Mouse (Mus musculus): ENCODE data around the gene Iqce. TPM values are rescaled to one million over a fixed set of nuclear protein-coding genes. Genes with fewer than 3 reads are reported as not detected.
A peak's percentile ranks its signal among the peaks of the same experiment; 100 is the strongest.

Gene Iqce
- polyA plus RNA-seq, 1 experiment from 2014 or later, result 29.7 TPM

DNA sequence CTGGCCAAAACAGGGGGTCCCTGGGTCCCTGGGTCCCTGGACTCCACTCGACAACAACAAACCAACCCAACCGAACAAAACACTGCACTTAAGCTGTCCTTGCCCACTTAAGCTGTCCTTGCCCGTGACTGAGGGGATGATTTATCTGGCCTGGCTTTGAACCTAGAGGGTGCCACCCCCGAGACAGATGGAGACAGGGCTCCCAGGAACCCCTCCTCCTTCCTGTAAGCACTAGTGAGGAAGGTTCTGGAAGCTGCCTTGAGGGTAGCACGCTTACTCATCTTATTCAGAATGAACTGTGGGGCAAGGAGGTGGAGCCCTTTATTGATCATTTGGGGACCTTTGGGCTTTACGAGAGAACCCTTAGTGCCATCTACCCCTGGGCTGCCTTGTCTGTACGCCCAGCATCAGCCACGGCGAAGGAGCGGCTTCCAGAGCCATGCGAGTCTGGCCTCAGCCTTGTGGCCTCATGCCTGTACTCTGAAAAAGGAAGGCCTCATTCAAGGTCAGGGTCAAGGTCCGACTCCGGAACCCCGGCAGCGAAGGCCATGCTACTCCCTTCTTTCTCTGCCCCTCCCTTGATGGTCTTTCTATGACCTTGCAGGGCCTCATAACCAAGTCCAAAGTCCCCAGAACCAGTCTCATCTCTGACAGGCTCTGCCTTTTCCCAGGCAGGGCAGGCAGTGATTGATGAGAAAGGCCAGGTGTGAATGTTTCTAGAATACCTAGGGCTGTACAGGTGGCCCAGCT is 47.9 kb downstream of the Iqce start:
- Histone ChIP-seq H3K27ac (no peak overlapping the region), H3K27me3 (no peaks in the 10 kb centered on the region), H3K4me2 (replicated peaks) (no peak overlapping the region), H3K9me3 (no peaks in the 10 kb centered on the region), H3K9ac (no peak overlapping the region), H3K4me1 (peaks cover 7% of the 10 kb centered on the region; the same call in 1 of the 2 replicates), H3K36me3 (no peaks in the 10 kb centered on the region), H3K4me3 (no peak overlapping the region)
- WGBS, result 82% methylated on average over 15 of the region's 15 CpGs
- ATAC-seq (ENCODE audit: insufficient number of reproducible peaks, insufficient read depth, low FRiP score, low TSS enrichment), result no peak

GRCm38 (mm10) chr5:140652587-140652986 is 49.6 kb downstream of the Iqce start:
- no peak for ATAC-seq (ENCODE audit: insufficient number of reproducible peaks, insufficient read depth, low FRiP score, low TSS enrichment)
- H3K36me3 ChIP-seq, result no peaks in the 10 kb centered on the region
- peaks cover 9% of the 10 kb centered on the region for H3K4me1 ChIP-seq
- WGBS, result 68% methylated on average over 7 of the region's 7 CpGs
- H3K27ac ChIP-seq, result no peak overlapping the region
- no peak overlapping the region for H3K4me3 ChIP-seq
- H3K9me3 ChIP-seq, result no peaks in the 10 kb centered on the region
- no peaks in the 10 kb centered on the region for H3K27me3 ChIP-seq
- no peak overlapping the region for H3K4me2 ChIP-seq (replicated peaks)
- H3K9ac ChIP-seq, result no peak overlapping the region

DNA sequence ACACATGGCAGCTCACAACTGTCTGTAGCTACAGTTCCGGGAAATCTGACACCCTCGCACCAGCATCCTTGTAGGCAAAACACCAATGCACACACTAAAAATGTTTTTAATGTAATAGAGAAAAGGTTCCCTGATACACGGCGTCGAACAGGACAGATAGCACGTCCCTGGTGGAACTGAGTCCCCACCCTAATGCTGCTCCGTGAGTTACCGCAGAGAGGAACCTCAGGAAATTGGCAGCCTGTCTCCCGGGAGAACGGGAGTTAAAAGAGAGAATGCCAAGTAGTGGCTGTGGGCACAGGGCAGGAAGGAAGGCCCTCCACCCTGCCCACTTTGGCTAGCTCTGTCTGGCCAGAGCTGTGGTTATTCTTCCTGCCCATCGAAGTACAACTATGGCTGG is 50.9 kb downstream of the Iqce start:
- no peak overlapping the region for H3K4me3 ChIP-seq
- H3K4me2 ChIP-seq (replicated peaks), result no peak overlapping the region
- no peak for ATAC-seq (ENCODE audit: insufficient number of reproducible peaks, insufficient read depth, low FRiP score, low TSS enrichment)
- H3K9ac ChIP-seq, result no peak overlapping the region
- H3K27me3 ChIP-seq, result no peaks in the 10 kb centered on the region
- WGBS, result 81% methylated on average over 11 of the region's 11 CpGs
- H3K27ac ChIP-seq, result no peak overlapping the region
- H3K4me1 ChIP-seq, result peaks cover 23% of the 10 kb centered on the region
- H3K9me3 ChIP-seq, result no peaks in the 10 kb centered on the region
- 0 out of 2 replicates have a peak, but pooled peaks cover 4% of the 10 kb centered on the region for H3K36me3 ChIP-seq

DNA sequence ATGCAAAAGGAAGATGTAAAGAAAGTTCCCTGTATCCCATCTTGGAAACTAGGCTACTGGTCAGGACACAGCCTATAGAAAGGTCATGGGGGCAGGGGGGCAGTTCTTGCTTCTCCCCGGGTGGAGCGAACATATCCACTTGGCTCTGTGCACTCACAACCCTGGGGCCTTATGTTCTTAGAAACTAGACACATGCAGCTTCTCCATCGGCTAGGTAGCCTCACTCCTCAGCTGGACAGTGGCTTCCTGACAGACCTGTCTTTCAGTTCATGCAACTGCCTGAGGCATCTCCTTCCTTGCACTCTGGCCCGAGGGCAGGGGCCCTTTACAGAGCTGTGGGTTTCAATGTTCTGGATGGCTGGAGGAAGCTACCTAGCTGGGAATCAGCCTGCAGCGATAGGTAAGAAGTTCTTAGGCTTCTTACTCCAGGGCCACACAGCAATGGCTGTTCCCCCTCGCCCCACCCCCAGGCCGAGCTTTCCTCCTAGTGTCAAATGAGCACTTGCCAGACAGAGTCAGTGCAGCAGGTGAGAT is 52.2 kb downstream of the Iqce start:
- no peak for ATAC-seq (ENCODE audit: insufficient number of reproducible peaks, insufficient read depth, low FRiP score, low TSS enrichment)
- Histone ChIP-seq H3K9ac (0 out of 2 replicates have a peak overlapping the region, but pooled peaks have one; percentile 31), H3K4me3 (no peak overlapping the region), H3K27ac (0 out of 2 replicates have a peak overlapping the region, but pooled peaks have one; percentile 11), H3K4me1 (peaks cover 35% of the 10 kb centered on the region), H3K36me3 (peaks cover 15% of the 10 kb centered on the region), H3K4me2 (replicated peaks) (peak overlapping the region; percentile 70; the same call in 1 of the 2 replicates), H3K27me3 (no peaks in the 10 kb centered on the region), H3K9me3 (no peaks in the 10 kb centered on the region)
- 46% methylated on average over 7 of the region's 7 CpGs for WGBS

DNA sequence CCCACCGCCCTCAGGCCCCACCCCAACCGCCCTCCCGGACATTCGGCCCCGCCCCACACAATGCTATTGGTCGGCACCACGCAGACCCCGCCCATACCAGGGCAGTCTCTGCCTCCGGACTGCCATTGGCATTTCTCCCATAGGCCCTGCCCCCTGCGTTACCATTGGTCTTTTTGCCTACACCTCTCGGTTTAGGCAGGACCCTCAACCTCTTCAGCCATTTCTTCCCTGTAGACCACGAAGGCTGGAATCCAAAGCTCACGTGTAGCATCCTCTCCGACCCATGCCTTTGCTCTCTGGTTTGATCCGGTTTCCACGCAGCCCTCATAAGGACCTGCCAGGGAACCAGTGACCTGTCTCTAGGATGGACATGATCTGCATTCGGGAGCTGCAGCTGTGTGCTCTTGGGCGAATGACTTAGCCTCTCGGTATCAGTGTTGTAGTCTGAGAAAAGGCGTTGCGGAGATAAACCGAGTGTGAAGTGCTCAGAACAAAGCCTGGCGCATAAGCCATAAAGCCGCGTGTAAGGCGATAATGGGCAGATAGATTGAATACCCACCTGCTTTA is 53.0 kb downstream of the Iqce start:
- Histone ChIP-seq H3K4me2 (replicated peaks) (peak overlapping the region; percentile 70), H3K36me3 (peaks cover 23% of the 10 kb centered on the region), H3K27me3 (no peaks in the 10 kb centered on the region), H3K9ac (peak overlapping the region; percentile 98), H3K4me1 (peaks cover 39% of the 10 kb centered on the region), H3K27ac (peak overlapping the region; percentile 66), H3K9me3 (no peaks in the 10 kb centered on the region), H3K4me3 (peak overlapping the region; percentile 95)
- peak; percentile 91 for ATAC-seq (ENCODE audit: insufficient number of reproducible peaks, insufficient read depth, low FRiP score, low TSS enrichment)
- 6% methylated on average over 26 of the region's 26 CpGs for WGBS

- Histone ChIP-seq H3K36me3 (peaks cover 29% of the 10 kb centered on the region), H3K27ac (peak within 1 kb of the TSS; percentile 84), H3K4me1 (peaks cover 43% of the 10 kb centered on the region), H3K4me2 (replicated peaks) (peak within 1 kb of the TSS; percentile 97), H3K4me3 (peak within 1 kb of the TSS; percentile 95), H3K9me3 (no peaks in the 10 kb centered on the region), H3K27me3 (no peaks in the 10 kb centered on the region), H3K9ac (peak within 1 kb of the TSS; percentile 98)
- under 1% methylated on average over 48 of the region's 62 CpGs for WGBS
- no peak; the same call in none of the 2 replicates for ATAC-seq (ENCODE audit: insufficient number of reproducible peaks, insufficient read depth, low FRiP score, low TSS enrichment)
Observed at GRCm38 (mm10) chr5:140648519-140649100, 53.6 kb downstream of the Iqce start, which contains the start of gene Ttyh3. Gene Ttyh3, minus strand, starts transcription at chr5:140649031.

DNA sequence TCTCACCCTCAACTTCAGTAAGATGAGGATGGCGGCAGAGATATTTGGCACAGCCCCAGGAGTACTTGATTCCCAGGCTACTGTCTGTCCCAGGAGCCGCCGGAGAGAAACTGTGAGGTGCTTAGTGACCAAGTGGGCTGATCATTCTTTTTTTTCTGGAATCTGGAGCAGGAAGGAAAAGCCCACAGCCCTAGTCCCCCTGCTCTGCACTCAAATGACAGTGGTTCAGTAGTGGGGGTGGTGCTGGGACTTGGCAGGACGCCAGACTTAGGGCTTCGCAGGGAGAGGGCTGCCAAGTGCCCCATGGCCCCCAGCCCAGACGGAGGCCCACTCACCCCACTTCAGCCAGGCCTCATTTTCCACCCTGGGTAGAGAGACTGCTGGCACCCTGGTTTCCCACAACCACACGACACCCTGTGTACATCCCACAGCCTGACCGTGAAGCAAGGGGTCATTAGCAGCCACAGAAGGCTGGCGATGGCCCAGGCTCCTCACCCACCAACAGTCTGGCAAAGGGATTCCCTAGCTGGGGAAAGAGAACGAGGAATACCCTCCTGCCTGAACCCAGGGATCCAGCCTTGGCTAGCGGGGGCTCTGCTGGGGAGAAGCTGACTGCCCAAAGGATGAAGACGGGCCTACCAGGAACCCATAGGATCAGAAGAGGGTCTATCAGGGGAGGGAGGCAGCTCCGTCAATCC is 54.2 kb downstream of the Iqce start:
- Histone ChIP-seq H3K4me1 (peaks cover 48% of the 10 kb centered on the region), H3K4me3 (peak overlapping the region; percentile 95), H3K27me3 (no peaks in the 10 kb centered on the region), H3K36me3 (peaks cover 30% of the 10 kb centered on the region), H3K9ac (peak overlapping the region; percentile 98), H3K27ac (peak overlapping the region; percentile 84), H3K9me3 (no peaks in the 10 kb centered on the region), H3K4me2 (replicated peaks) (peak overlapping the region; percentile 97)
- WGBS, result 2% methylated on average over 13 of the region's 13 CpGs
- ATAC-seq (ENCODE audit: insufficient number of reproducible peaks, insufficient read depth, low FRiP score, low TSS enrichment), result no peak

DNA sequence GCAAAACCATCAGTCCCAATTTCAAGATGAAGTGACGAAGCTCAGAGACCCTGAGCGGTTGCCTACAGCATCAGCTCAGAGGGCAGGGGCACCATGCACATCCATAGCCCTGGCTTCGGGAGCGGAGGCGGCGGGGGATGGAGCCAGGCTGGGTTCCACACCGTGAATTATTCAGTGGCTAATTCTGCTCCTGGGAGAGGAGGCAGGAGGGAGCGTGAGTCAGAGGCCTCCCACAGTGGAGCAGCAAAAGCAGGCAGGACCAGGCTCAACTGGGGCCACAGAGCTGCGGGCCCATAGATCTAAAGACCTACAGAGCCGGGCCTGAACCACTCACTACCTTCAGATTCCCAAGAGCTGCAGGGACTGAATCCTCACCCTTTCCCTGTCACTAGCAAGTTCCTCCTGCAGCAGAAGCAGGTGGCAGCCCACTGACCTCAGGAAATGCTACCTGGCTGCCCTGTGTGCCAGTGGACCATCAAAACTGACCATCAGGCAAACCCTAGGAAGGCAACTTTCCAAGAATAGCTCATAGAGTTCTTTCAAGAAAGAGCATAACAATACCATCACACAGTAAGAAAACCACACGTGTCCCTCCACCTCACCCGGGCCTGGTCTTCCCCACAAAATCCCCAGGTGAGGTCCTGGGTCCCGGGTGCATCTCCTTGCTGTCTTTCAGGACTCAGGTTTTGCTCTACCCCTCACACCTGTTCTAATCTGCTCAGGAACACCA is 55.0 kb downstream of the Iqce start:
- H3K4me2 ChIP-seq (replicated peaks), result peak overlapping the region; percentile 97
- no peaks in the 10 kb centered on the region for H3K9me3 ChIP-seq
- no peak for ATAC-seq (ENCODE audit: insufficient number of reproducible peaks, insufficient read depth, low FRiP score, low TSS enrichment)
- no peaks in the 10 kb centered on the region for H3K27me3 ChIP-seq
- peaks cover 56% of the 10 kb centered on the region for H3K4me1 ChIP-seq
- H3K4me3 ChIP-seq, result peak overlapping the region; percentile 95
- peak overlapping the region; percentile 84 for H3K27ac ChIP-seq
- WGBS, result 58% methylated on average over 13 of the region's 13 CpGs
- peak overlapping the region; percentile 98 for H3K9ac ChIP-seq
- peaks cover 30% of the 10 kb centered on the region for H3K36me3 ChIP-seq

DNA sequence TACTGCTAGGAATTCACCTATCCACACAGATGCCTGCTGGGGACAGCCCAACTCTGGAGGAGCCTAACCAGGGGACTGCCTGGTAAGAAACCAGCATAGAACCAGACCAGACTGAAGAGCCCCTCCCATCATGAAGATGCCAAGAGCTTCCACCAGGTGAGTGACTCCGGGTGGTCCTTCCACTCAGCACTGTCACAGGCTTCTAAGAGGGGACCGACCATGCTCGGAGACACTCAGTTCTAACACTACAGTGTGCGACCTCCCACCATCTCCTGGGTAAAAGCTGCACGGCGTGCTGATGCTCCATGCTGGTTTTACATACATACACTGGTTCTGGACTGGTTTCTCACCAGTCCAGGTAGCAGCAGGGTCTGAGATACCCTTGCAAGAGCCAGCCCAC is 56.0 kb downstream of the Iqce start:
- no peaks in the 10 kb centered on the region for H3K27me3 ChIP-seq
- H3K9ac ChIP-seq, result peak overlapping the region; percentile 98; the same call in 1 of the 2 replicates
- 0 out of 2 replicates have a peak overlapping the region, but pooled peaks have one; percentile 24 for H3K27ac ChIP-seq
- peaks cover 66% of the 10 kb centered on the region for H3K4me1 ChIP-seq
- peak overlapping the region; percentile 95 for H3K4me3 ChIP-seq
- peaks cover 30% of the 10 kb centered on the region for H3K36me3 ChIP-seq
- 90% methylated on average over 6 of the region's 6 CpGs for WGBS
- no peak for ATAC-seq (ENCODE audit: insufficient number of reproducible peaks, insufficient read depth, low FRiP score, low TSS enrichment)
- H3K4me2 ChIP-seq (replicated peaks), result peak overlapping the region; percentile 97
- no peaks in the 10 kb centered on the region for H3K9me3 ChIP-seq

DNA sequence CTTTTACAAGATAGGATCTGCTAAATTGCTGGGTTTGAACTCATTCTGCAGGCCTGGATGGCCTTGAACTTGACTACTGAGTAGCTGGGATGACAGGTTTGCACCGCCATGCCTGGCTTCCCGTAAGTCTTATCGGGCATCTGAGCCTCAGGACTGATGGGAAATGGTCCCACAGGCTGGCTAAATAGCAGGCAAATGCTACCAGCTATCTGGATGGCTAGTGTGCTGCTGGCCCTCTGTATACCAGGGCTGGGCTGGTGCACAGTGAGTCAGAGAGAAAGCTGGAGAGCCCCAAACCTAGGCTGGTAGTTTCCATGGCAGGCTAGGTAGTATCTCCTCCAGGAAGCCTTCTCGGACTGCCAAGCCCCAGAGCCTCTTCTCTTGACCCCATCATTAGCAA is 56.7 kb downstream of the Iqce start:
- no peaks in the 10 kb centered on the region for H3K9me3 ChIP-seq
- H3K4me3 ChIP-seq, result no peak overlapping the region
- peaks cover 30% of the 10 kb centered on the region for H3K36me3 ChIP-seq
- peaks cover 73% of the 10 kb centered on the region for H3K4me1 ChIP-seq
- H3K4me2 ChIP-seq (replicated peaks), result peak overlapping the region; percentile 97; the same call in 1 of the 2 replicates
- H3K27ac ChIP-seq, result no peak overlapping the region
- WGBS, result 91% methylated on average over 4 of the region's 4 CpGs
- H3K27me3 ChIP-seq, result no peaks in the 10 kb centered on the region
- peak overlapping the region; percentile 24; the same call in 1 of the 2 replicates for H3K9ac ChIP-seq
- ATAC-seq (ENCODE audit: insufficient number of reproducible peaks, insufficient read depth, low FRiP score, low TSS enrichment), result no peak
